20 mouse cellular contexts compared by ENCODE assay signal in genomic region chr5:77442856-77443623, GRCm38 (mm10). TPM values are rescaled to one million over a fixed set of nuclear protein-coding genes. Genes with fewer than 3 reads are reported as not detected.
DNase-seq lines count a peak whose midpoint lies in the region; ATAC-seq and TF ChIP-seq lines count a peak whose summit lies in the region.
"Had no signal": no experiment of that assay in that cellular context is flagged by ENCODE, and none has a peak within 500 bp of the region (broad histone marks: within the 10 kb centered on the region; RNA-seq: fewer than 3 reads in every experiment).

No protein-coding gene starts in this region.

- H3K4me3 ChIP-seq in kidney, postnatal 0 days (replicated peaks; ENCODE audit: low read depth, low read length): no peak overlapping the region
- H3K4me3 ChIP-seq: embryonic facial prominence, embryonic 13.5 days; forebrain, embryonic 12.5 days; heart, adult 2 months; heart, embryonic 15.5 days; hindbrain, embryonic 10.5 days had no signal

- WGBS in kidney, postnatal 0 days: 72% methylated on average over 15 of the region's 15 CpGs

- no peak for TF ChIP-seq CTCF in kidney, postnatal 0 days (IDR thresholded peaks at IDR 0.05; ENCODE audit: low read depth)

- peak overlapping the region; percentile 47; the same call in 1 of the 2 replicates for H3K27ac ChIP-seq in kidney, postnatal 0 days
- H3K27ac ChIP-seq: embryonic facial prominence, embryonic 13.5 days; forebrain, embryonic 12.5 days; heart, adult 2 months; heart, embryonic 15.5 days; hindbrain, embryonic 10.5 days had no signal

- no peak overlapping the region for H3K9ac ChIP-seq in kidney, postnatal 0 days (ENCODE audit: low read depth, low read length)
- H3K9ac ChIP-seq: embryonic facial prominence, embryonic 13.5 days; forebrain, embryonic 12.5 days; heart, embryonic 15.5 days had no signal

- H3K36me3 ChIP-seq in kidney, postnatal 0 days (ENCODE audit: insufficient read depth, low read length): no peaks in the 10 kb centered on the region
- H3K36me3 ChIP-seq: embryonic facial prominence, embryonic 13.5 days; forebrain, embryonic 12.5 days; heart, embryonic 15.5 days; hindbrain, embryonic 10.5 days had no signal

- H3K4me1 ChIP-seq in kidney, postnatal 0 days (replicated peaks; ENCODE audit: insufficient read depth, low read length): no peaks in the 10 kb centered on the region
- H3K4me1 ChIP-seq: embryonic facial prominence, embryonic 13.5 days; forebrain, embryonic 12.5 days; heart, embryonic 15.5 days had no signal

- no peaks in the 10 kb centered on the region for H3K9me3 ChIP-seq in kidney, postnatal 0 days (replicated peaks; ENCODE audit: low read length)
- H3K9me3 ChIP-seq: forebrain, embryonic 12.5 days; heart, embryonic 15.5 days had no signal

- ATAC-seq in kidney, postnatal 0 days (replicated peaks; ENCODE audit: low FRiP score, low read depth): peak; percentile 66; the same call in 1 of the 2 replicates
- ATAC-seq: forebrain, embryonic 16.5 days had no signal

- peak; percentile 25 for DNase-seq in kidney, adult 11 months
- DNase-seq in kidney, postnatal 25 days: no peak
- DNase-seq in kidney, postnatal 0 days (ENCODE audit: low spot score): no peak
- DNase-seq in kidney, adult 18-20 months: no peak
- peak; percentile 54 for DNase-seq in thymus, postnatal 14 days
- DNase-seq in thymus, adult 18-20 months: no peak
- no peak for DNase-seq in lung, postnatal 36 days
- DNase-seq: adrenal gland, adult 2 months; adrenal gland, postnatal 25 days; cerebellum, adult 18-20 months; cerebellum, adult 9-11 months; cerebellum, postnatal 36 days; gastrocnemius, postnatal 10 days; heart, adult 2 months had no signal

- H3K4me2 ChIP-seq in kidney, postnatal 0 days (ENCODE audit: low read length): no peak overlapping the region
- H3K4me2 ChIP-seq: embryonic facial prominence, embryonic 13.5 days; forebrain, embryonic 12.5 days; heart, embryonic 11.5 days; heart, embryonic 15.5 days had no signal

- no peaks in the 10 kb centered on the region for H3K27me3 ChIP-seq in kidney, postnatal 0 days (ENCODE audit: insufficient read depth, low read length)
- H3K27me3 ChIP-seq: forebrain, embryonic 12.5 days; heart, embryonic 15.5 days had no signal

RNA-seq across cellular contexts. Expression of gene Igfbp7, which starts 35.2 kb away (rescaled TPM):
- polyA plus RNA-seq in kidney, postnatal 0 days (2015; fragmentation: Nextera tagmentation; extraction: Ambion mirVana): 1,308 and 1,398 TPM in 2 replicates

Comparison
In these comparisons a context has a peak if more than half of its experiments do, and no peak if none do; other contexts are left out.
1. DNase-seq: peak in kidney, adult 11 months (single experiment) and thymus, postnatal 14 days (single experiment); none in kidney, postnatal 25 days (0 of 2), kidney, postnatal 0 days (single experiment), kidney, adult 18-20 months (single experiment), thymus, adult 18-20 months (0 of 2) and lung, postnatal 36 days (single experiment).